Mouse (Mus musculus) G1E (cell line): Measurements from ENCODE around the gene Rps5.

Experiments used
- CTCF ChIP-seq: IDR thresholded peaks from 2 replicates; pipeline ENCODE4 v1.5.1; 2012; ENCODE audit warnings: low read depth, low read length, inconsistent platforms, mixed read lengths
- GATA2 ChIP-seq: IDR thresholded peaks from 2 replicates; pipeline ENCODE4 v1.6.1; 2012; ENCODE audit warnings: low read depth, low read length, inconsistent platforms, borderline replicate concordance
- POLR2AphosphoS5 ChIP-seq: IDR thresholded peaks from 2 replicates; pipeline ENCODE4 v1.6.1; 2012; ENCODE audit warnings: low read depth, low read length, inconsistent platforms; ENCODE audit not compliant: insufficient replicate concordance

DNA sequence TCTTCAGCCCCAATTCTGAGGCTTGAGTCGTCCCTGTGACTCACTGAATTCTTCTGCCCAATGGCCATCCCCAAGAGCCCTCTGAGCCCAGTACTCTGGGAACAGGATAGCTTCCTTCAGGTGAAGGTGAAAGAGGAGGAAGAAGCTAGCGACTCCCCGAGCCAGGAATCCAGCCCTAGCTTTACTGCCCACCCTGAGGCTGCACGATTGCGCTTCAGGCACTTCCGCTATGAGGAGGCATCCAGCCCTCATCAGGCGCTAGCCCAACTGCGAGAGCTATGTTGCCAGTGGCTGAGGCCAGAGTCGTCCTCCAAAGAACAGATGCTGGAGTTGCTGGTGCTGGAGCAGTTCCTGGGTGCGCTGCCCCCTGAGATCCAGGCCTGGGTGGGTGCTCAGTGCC, 18.5 kb upstream of the Rps5 start:
- TF ChIP-seq CTCF = no peak
- TF ChIP-seq GATA2 = no peak
- no peak for TF ChIP-seq POLR2AphosphoS5
